Mouse (Mus musculus): ENCODE measurements around the gene Bahcc1.

DNA sequence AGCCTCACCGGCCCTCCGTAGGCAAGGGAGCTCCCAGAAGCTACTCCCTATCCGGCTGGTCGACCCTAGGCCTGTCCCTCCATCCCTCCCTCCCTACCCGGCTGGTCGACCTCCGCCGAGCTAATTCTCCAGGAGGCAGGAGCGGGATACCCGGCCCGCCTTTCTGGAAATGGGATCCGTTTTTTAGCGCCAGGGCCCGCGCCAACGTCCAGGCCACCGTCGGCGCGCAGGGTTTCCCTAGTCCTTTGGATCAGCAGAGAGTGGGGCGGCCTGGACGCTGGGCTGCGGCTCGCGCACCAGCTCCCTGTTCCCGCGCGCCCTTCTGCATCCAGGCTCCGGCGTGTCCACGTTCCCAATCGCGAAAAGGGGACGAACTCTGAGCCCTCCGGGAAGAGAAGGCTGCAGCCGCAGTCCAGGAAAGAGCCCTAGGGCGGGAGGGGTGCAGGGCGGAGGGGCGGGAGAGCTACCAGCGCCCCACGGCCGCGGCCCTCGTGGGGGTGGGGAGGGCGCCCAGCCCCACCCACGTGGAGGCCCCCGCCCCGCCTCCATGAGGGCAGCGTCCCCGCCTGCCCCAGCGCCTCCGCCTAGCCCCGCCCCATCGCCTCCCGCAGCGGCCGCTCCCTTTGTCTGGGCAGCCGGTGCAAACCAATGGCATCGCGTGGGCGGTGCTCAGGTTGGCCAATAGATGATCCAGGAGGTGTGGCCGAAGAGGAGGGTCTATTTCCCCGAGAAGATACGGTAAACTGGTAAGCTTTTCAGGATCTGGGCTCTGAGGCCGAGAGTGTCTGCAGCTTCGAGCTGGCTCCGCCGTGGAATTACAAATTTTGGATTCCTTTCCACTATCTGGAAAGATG lies 43.1 kb upstream of the Bahcc1 start:
- TF ChIP-seq EP300 (IDR thresholded peaks at IDR 0.05; ENCODE audit: low read depth) (peak; percentile 57), CTCF (IDR thresholded peaks at IDR 0.05; ENCODE audit: low read depth) (no peak)
